Mouse (Mus musculus) MEL (cell line): Measurements from ENCODE around the gene Dcaf5.

ENCODE experiments used
- CHD2 ChIP-seq: IDR thresholded peaks from 2 replicates; pipeline ENCODE4 v1.6.1; 2011; ENCODE audit warnings: low read length, improper control_type of control experiment
- CTCF ChIP-seq, 3 experiments: IDR thresholded peaks in 2 of 3; conservative IDR thresholded peaks in 1 of 3; 2 replicates each; pipeline ENCODE4 v1.5.1; 2011 to 2012; ENCODE audit warnings: low read length in 3 of 3, low read depth in 2 of 3, mild to moderate bottlenecking in 2 of 3, improper control_type of control experiment in 1 of 3, inconsistent platforms in 1 of 3, mixed read lengths in 1 of 3, moderate library complexity in 1 of 3; ENCODE audit not compliant: control insufficient read depth in 1 of 3, insufficient read depth in 1 of 3, poor library complexity in 1 of 3, severe bottlenecking in 1 of 3
- ETS1 ChIP-seq: IDR thresholded peaks from 2 replicates; pipeline ENCODE4 v1.6.1; 2012; ENCODE audit warnings: low read depth, mild to moderate bottlenecking, inconsistent platforms, low read length, improper control_type of control experiment, moderate library complexity
- GATA1 ChIP-seq: IDR thresholded peaks from 2 replicates; pipeline ENCODE4 v1.6.1; 2011; ENCODE audit warnings: low read depth, low read length, improper control_type of control experiment
- MEF2A ChIP-seq: IDR thresholded peaks from 2 replicates; pipeline ENCODE4 v1.6.1; 2014; ENCODE audit warnings: low read depth, mild to moderate bottlenecking, inconsistent platforms, low read length, improper control_type of control experiment; ENCODE audit not compliant: poor library complexity, insufficient replicate concordance, severe bottlenecking; ENCODE audit errors: extremely low read depth
- NELFE ChIP-seq: IDR thresholded peaks from 2 replicates; pipeline ENCODE4 v1.6.1; 2011; ENCODE audit warnings: low read depth, low read length, improper control_type of control experiment
- POLR2A ChIP-seq, 2 experiments: IDR thresholded peaks; 2 replicates each; pipeline ENCODE4 v1.6.1; 2011 to 2012; ENCODE audit warnings: low read length in 2 of 2, mild to moderate bottlenecking in 2 of 2, control low read depth in 1 of 2, improper control_type of control experiment in 1 of 2, low read depth in 1 of 2, moderate library complexity in 1 of 2; ENCODE audit not compliant: control insufficient read depth in 1 of 2, insufficient read depth in 1 of 2, poor library complexity in 1 of 2
- SMC3 ChIP-seq: IDR thresholded peaks from 2 replicates; pipeline ENCODE4 v1.6.1; 2011; ENCODE audit warnings: low read depth, low read length, improper control_type of control experiment
- USF1 ChIP-seq: IDR thresholded peaks from 2 replicates; pipeline ENCODE4 v1.6.1; 2014; ENCODE audit warnings: low read depth, mild to moderate bottlenecking, inconsistent platforms, low read length, improper control_type of control experiment, moderate library complexity

GRCm38 (mm10) chr12:80440957-80441356 lies 4.6 kb upstream of the Dcaf5 start:
- peak; percentile 37; the same call in 1 of the 2 replicates for TF ChIP-seq SMC3
- no peak for TF ChIP-seq ETS1
- no peak for TF ChIP-seq CHD2
- no peak for TF ChIP-seq NELFE
- TF ChIP-seq USF1, result no peak
- TF ChIP-seq GATA1, result no peak
- peak; percentile 23 to 48 (median 47); a peak in 4 of 6 replicates for TF ChIP-seq CTCF (IDR thresholded peaks at IDR 0.05 in 2 of 3, conservative IDR thresholded peaks at IDR 0.05 in 1 of 3; ENCODE audit: control insufficient read depth in 1 of 3, insufficient read depth in 1 of 3, low read depth in 2 of 3, low read length in 3 of 3, poor library complexity in 1 of 3, severe bottlenecking in 1 of 3)
- TF ChIP-seq MEF2A, result no peak
- TF ChIP-seq POLR2A (IDR thresholded peaks at IDR 0.05; ENCODE audit: control insufficient read depth in 1 of 2, insufficient read depth in 1 of 2, low read depth in 1 of 2, low read length in 2 of 2, poor library complexity in 1 of 2), result no peak
